19 mouse cellular contexts compared by ENCODE assay signal in genomic region chr11:35941641-35942040, GRCm38 (mm10). TPM values are rescaled to one million over a fixed set of nuclear protein-coding genes. Genes with fewer than 3 reads are reported as not detected.
DNase-seq lines count a peak whose midpoint lies in the region; ATAC-seq lines count a peak whose summit lies in the region.
"Had no signal": no experiment of that assay in that cellular context is flagged by ENCODE, and none has a peak within 500 bp of the region (broad histone marks: within the 10 kb centered on the region; RNA-seq: fewer than 3 reads in every experiment).

No protein-coding gene starts in this region.

- no peak overlapping the region for H3K4me3 ChIP-seq in hindbrain, embryonic 10.5 days
- no peak overlapping the region for H3K4me3 ChIP-seq in hindbrain, embryonic 14.5 days (replicated peaks; ENCODE audit: low read length)
- H3K4me3 ChIP-seq in liver, embryonic 12.5 days = no peak overlapping the region
- no peak overlapping the region for H3K4me3 ChIP-seq in embryonic facial prominence, embryonic 13.5 days
- H3K4me3 ChIP-seq in midbrain, embryonic 15.5 days = no peak overlapping the region
- H3K4me3 ChIP-seq: hindbrain, embryonic 15.5 days had no signal

- ATAC-seq in hindbrain, embryonic 14.5 days (ENCODE audit: low FRiP score) = no peak
- ATAC-seq in liver, embryonic 12.5 days = peak; percentile 35; the same call in 1 of the 2 replicates
- peak; percentile 45; the same call in 1 of the 2 replicates for ATAC-seq in embryonic facial prominence, embryonic 13.5 days (ENCODE audit: insufficient number of reproducible peaks, insufficient read depth, low FRiP score, low TSS enrichment, low read depth)
- no peak for ATAC-seq in midbrain, embryonic 15.5 days (replicated peaks)

- no peak overlapping the region for H3K4me2 ChIP-seq in hindbrain, embryonic 14.5 days (replicated peaks)
- no peak overlapping the region for H3K4me2 ChIP-seq in liver, embryonic 12.5 days
- no peak overlapping the region for H3K4me2 ChIP-seq in embryonic facial prominence, embryonic 13.5 days
- H3K4me2 ChIP-seq in midbrain, embryonic 15.5 days = no peak overlapping the region
- H3K4me2 ChIP-seq: hindbrain, embryonic 15.5 days had no signal

- H3K4me1 ChIP-seq in hindbrain, embryonic 10.5 days (replicated peaks) = peaks cover 38% of the 10 kb centered on the region
- H3K4me1 ChIP-seq in hindbrain, embryonic 14.5 days (replicated peaks; ENCODE audit: control insufficient read depth, insufficient read depth, low read length) = no peaks in the 10 kb centered on the region
- 0 out of 2 replicates have a peak, but pooled peaks cover 5% of the 10 kb centered on the region for H3K4me1 ChIP-seq in liver, embryonic 12.5 days
- peaks cover 23% of the 10 kb centered on the region for H3K4me1 ChIP-seq in embryonic facial prominence, embryonic 13.5 days
- H3K4me1 ChIP-seq in midbrain, embryonic 15.5 days = peaks cover 18% of the 10 kb centered on the region

- intact Hi-C loops in left cerebral cortex, postnatal 14 days (cut with DNase I) = no loop called here

- DNase-seq in hindbrain, embryonic 10.5 days (ENCODE audit: low spot score) = no peak
- DNase-seq in hindbrain, embryonic 14.5 days (ENCODE audit: low spot score) = no peak
- DNase-seq in liver = no peak
- no peak for DNase-seq in left cerebral cortex, postnatal 14 days (ENCODE audit: low spot score in 2 of 2)
- DNase-seq: B cell, adult 2 months; embryo, embryonic 11 days; gastrocnemius, postnatal 25 days; kidney, adult 2 months; kidney, postnatal 4 days; lung, postnatal 10 days; right cerebral cortex, adult 18-20 months; spleen, adult 18-20 months; thymus, adult 2 months had no signal

- no peak overlapping the region for H3K9ac ChIP-seq in hindbrain, embryonic 14.5 days
- no peak overlapping the region for H3K9ac ChIP-seq in liver, embryonic 12.5 days
- H3K9ac ChIP-seq in embryonic facial prominence, embryonic 13.5 days = no peak overlapping the region
- H3K9ac ChIP-seq in midbrain, embryonic 15.5 days = no peak overlapping the region
- H3K9ac ChIP-seq: hindbrain, embryonic 15.5 days; liver, embryonic 14.5 days had no signal

- no peaks in the 10 kb centered on the region for H3K9me3 ChIP-seq in hindbrain, embryonic 10.5 days
- H3K9me3 ChIP-seq in hindbrain, embryonic 14.5 days (ENCODE audit: control insufficient read depth, low read length) = no peaks in the 10 kb centered on the region
- no peaks in the 10 kb centered on the region for H3K9me3 ChIP-seq in liver, embryonic 12.5 days (replicated peaks)
- no peaks in the 10 kb centered on the region for H3K9me3 ChIP-seq in embryonic facial prominence, embryonic 13.5 days
- no peaks in the 10 kb centered on the region for H3K9me3 ChIP-seq in midbrain, embryonic 15.5 days
- H3K9me3 ChIP-seq: hindbrain, embryonic 15.5 days had no signal

- peak overlapping the region; percentile 35; the same call in 1 of the 2 replicates for H3K27ac ChIP-seq in hindbrain, embryonic 10.5 days
- H3K27ac ChIP-seq in hindbrain, embryonic 14.5 days = no peak overlapping the region
- no peak overlapping the region for H3K27ac ChIP-seq in liver, embryonic 12.5 days
- H3K27ac ChIP-seq in embryonic facial prominence, embryonic 13.5 days = no peak overlapping the region
- H3K27ac ChIP-seq in midbrain, embryonic 15.5 days = peak overlapping the region; percentile 78
- H3K27ac ChIP-seq: liver, embryonic 14.5 days had no signal

- 84% methylated on average over 3 of the region's 3 CpGs for WGBS in hindbrain, embryonic 10.5 days
- WGBS in hindbrain, embryonic 14.5 days = 84% methylated on average over 3 of the region's 3 CpGs
- 33% methylated on average over 3 of the region's 3 CpGs for WGBS in liver, embryonic 12.5 days (ENCODE audit: insufficient replicate concordance)
- 70% methylated on average over 3 of the region's 3 CpGs for WGBS in embryonic facial prominence, embryonic 13.5 days
- 91% methylated on average over 3 of the region's 3 CpGs for WGBS in midbrain, embryonic 15.5 days

- no peaks in the 10 kb centered on the region for H3K27me3 ChIP-seq in hindbrain, embryonic 10.5 days (ENCODE audit: insufficient read depth, poor library complexity, severe bottlenecking)
- no peaks in the 10 kb centered on the region for H3K27me3 ChIP-seq in hindbrain, embryonic 14.5 days (ENCODE audit: control insufficient read depth, insufficient read depth, low read length)
- H3K27me3 ChIP-seq in liver, embryonic 12.5 days (replicated peaks) = no peaks in the 10 kb centered on the region
- H3K27me3 ChIP-seq in embryonic facial prominence, embryonic 13.5 days = no peaks in the 10 kb centered on the region
- no peaks in the 10 kb centered on the region for H3K27me3 ChIP-seq in midbrain, embryonic 15.5 days (replicated peaks)
- H3K27me3 ChIP-seq: hindbrain, embryonic 15.5 days had no signal

- H3K36me3 ChIP-seq in hindbrain, embryonic 10.5 days = no peaks in the 10 kb centered on the region
- H3K36me3 ChIP-seq in hindbrain, embryonic 14.5 days (replicated peaks; ENCODE audit: control insufficient read depth, insufficient read depth) = no peaks in the 10 kb centered on the region
- H3K36me3 ChIP-seq in liver, embryonic 12.5 days = no peaks in the 10 kb centered on the region
- no peaks in the 10 kb centered on the region for H3K36me3 ChIP-seq in embryonic facial prominence, embryonic 13.5 days
- no peaks in the 10 kb centered on the region for H3K36me3 ChIP-seq in midbrain, embryonic 15.5 days (replicated peaks)
- H3K36me3 ChIP-seq: hindbrain, embryonic 15.5 days had no signal

RNA-seq across cellular contexts. Expression of gene Wwc1, which starts 38.7 kb away (rescaled TPM):
- 3.9 and 4.9 TPM in 2 replicates for polyA plus RNA-seq in hindbrain, embryonic 10.5 days (2016; fragmentation: Nextera tagmentation; extraction: Ambion mirVana)
- polyA plus RNA-seq in hindbrain, embryonic 14.5 days (2014; fragmentation: Nextera tagmentation; extraction: Ambion mirVana) = 9.3 and 10.1 TPM in 2 replicates
- 3.0 and 3.1 TPM in 2 replicates for polyA plus RNA-seq in liver, embryonic 12.5 days (2016; fragmentation: Nextera tagmentation; extraction: Ambion mirVana)
- polyA plus RNA-seq in embryonic facial prominence, embryonic 13.5 days (2015; fragmentation: Nextera tagmentation; extraction: Ambion mirVana) = 3.5 and 4.8 TPM in 2 replicates
- polyA plus RNA-seq in midbrain, embryonic 15.5 days (2015; fragmentation: Nextera tagmentation; extraction: Ambion mirVana) = 13.2 and 18.1 TPM in 2 replicates
- 100 to 1,000 TPM; 151 to 159 TPM for total RNA-seq in left cerebral cortex, postnatal 14 days (2021)
- total RNA-seq: megakaryocyte, adult 5-6 weeks had no signal

Comparison
In these comparisons a context has a peak if more than half of its experiments do, and no peak if none do; other contexts are left out.
1. H3K27ac ChIP-seq: peak in hindbrain, embryonic 10.5 days (single experiment) and midbrain, embryonic 15.5 days (single experiment); none in hindbrain, embryonic 14.5 days (single experiment), liver, embryonic 12.5 days (single experiment) and embryonic facial prominence, embryonic 13.5 days (single experiment).
2. ATAC-seq: peak in liver, embryonic 12.5 days (single experiment) and embryonic facial prominence, embryonic 13.5 days (single experiment); none in hindbrain, embryonic 14.5 days (single experiment) and midbrain, embryonic 15.5 days (single experiment).